Mouse (Mus musculus) fibroblast of lung, adult 2 months (primary cell): ENCODE results near the gene Gm3264.
"Not testable (repeated sequence)": the region's sequence is repeated elsewhere in the genome, so short reads cannot be mapped to it uniquely, and the experiment has no call there.

Source experiments
- DNase-seq: peaks from one replicate; pipeline ENCODE4 v3.0.0-alpha.2; 2011; ENCODE audit warnings: low read depth

Gm3264 gene

DNA sequence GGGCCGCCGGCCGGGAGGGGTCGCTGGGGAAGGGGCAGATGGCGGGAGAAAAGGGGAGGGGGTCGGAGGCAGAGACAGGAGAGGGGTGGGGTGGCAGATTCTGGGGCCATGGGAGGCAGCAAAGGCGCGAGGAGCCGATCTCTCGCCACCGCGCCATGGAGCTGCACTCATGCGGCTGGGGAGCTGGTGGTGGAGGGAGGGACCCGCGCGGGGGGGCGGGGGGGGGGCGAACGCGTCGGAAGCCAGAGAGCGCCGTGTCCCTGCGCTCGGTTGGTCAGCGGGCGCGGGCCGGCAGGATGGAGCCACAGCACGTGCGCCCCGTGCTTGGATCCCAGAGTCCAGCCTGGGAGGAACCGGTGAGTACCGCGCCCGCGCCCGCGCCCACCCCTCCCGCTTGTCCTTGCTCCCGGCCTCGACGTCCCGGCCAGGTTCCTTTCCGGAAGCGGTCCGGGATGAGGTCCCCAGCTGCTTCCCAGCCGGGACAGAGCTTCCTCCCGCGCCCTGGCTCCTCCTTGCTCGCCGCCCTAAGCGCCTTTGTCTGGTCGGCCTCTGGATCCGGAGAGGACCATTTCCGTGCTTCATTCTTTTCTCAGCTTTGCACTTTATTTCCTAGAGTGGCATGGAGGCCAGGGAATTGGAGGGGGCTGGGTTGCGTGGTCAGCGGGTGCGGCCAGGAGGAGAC lies at the start of gene Gm3264:
Gene Gm3264, plus strand, starts transcription at position 278 of the 682 bp plus-strand sequence.
- DNase-seq: not testable (repeated sequence)

GRCm38 (mm10) chr14:4806421-4806820 lies 49.0 kb upstream of the Gm3264 start:
- not testable (repeated sequence) for DNase-seq

GRCm38 (mm10) chr14:4821950-4822349 lies 33.4 kb upstream of the Gm3264 start:
- not testable (repeated sequence) for DNase-seq

DNA sequence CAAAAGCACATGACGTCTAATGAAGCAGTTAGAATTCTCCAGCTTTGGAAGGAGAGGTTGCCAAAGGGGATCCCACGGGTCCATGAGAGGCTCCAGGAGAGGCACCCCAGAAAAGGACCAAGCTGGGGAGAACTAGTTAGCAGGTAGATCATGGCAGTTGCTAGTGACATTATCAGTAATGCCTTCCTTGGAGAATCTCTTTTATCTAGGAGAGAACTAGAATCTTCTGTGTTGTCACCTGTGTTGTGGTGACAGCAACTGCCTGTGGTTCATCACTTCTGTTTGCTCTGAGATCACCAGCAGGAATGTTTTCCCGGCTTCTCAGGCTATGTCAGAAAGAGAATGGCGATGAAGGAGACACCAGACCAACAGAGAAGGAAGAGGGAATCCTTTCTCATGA lies 17.6 kb upstream of the Gm3264 start, which contains the start of gene Gm3269:
Gene Gm3269, plus strand, starts transcription at position 301 of the 400 bp plus-strand sequence.
- not testable (repeated sequence) for DNase-seq

DNA sequence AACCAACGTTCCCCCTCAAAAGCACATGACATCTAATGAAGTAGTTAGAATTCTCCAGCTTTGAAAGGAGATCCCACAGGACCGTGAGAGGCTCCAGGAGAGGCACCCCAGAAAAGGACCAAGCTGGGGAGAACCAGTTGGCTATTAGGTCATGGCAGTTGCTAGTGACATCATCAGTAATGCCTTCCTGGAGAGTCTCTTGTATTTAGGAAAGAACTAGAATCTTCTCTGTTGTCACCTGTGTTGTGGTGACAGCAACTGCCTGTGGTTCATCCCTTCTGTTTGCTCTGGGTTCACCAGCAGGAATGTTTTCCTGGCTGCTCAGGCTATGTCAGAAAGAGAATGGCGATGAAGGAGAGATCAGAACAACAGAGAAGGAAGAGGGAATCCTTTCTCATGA lies 36.7 kb downstream of the Gm3264 start, which contains the start of gene Gm3278:
Gene Gm3278, plus strand, starts transcription at position 301 of the 400 bp plus-strand sequence.
- DNase-seq: not testable (repeated sequence)
